Mouse (Mus musculus) layer of hippocampus, adult 9-10 months (tissue): ENCODE results near the gene Ublcp1.
"Not testable (repeated sequence)": the region's sequence is repeated elsewhere in the genome, so short reads cannot be mapped to it uniquely, and the experiment has no call there.

Experiments
- DNase-seq: peaks from one replicate; pipeline ENCODE4 v3.0.0; 2022; ENCODE audit warnings: low spot score

Gene Ublcp1

DNA sequence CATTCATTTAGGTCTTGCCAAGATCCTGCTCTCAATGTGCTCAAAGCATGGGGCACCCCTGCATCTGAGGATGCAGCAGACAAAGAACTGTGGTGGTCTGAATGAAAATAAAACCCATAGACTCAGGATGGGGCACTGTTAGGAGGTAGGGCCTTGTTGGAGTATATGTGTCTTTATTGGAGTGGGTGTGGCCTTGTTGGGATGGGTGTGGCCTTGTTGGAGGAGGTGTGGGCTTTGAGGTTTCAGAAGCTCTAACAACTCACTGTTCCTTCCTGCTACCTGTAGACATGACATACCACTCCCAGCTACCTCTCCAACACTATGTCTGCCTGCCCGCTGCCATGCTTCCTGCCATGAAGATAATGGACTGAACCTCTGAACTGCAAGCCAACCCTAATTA, 18.8 kb upstream of the Ublcp1 start:
- DNase-seq, result no peak

DNA sequence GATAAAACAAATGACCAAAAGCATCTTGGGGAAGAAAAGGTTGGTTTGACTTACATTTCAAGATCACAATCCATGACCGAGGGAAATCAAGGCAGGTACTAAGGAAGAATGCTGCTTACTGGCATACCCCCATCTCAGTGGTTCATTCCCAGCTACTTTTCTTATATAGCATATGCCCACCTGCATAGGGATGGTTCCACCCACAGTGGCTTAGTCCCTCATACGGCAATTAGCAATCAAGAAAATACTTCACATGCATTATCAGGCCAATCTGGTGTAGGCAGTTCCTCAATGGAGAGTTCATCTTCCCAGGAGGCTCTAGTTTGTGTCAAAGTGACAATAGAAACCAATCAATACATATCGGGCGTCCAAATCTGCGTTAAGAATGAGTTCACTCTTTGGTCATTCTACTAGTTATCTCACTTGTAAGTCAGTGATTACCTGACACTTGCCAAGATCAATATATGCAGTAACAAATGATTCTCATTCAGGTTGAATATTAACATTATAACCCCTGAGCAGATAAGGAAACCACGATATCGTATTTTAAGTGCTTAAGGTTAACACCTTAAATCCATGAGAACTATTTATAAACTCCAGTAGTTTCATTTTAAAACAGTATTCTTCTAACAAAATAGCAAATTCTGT, 14.9 kb upstream of the Ublcp1 start:
- no peak for DNase-seq

DNA sequence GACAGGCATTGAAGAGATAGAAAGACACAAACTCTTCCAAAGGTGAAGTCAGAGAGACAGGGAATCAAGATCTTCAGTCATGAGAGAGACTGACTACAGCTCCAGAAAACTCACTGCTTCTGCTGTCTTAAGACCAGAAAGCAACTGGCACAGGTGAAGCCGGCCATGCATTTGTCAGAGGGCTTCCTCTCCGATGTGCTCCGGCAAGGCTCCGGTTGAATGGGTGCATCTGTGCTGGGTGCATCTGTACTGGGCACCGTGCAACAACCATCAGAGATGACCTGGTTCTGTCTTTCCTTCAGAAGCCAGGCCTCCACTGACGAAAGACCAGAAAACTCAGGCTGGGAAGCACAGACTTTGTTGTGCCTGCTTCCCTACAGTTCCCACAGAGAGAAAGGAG, 9.9 kb upstream of the Ublcp1 start:
- no peak for DNase-seq

DNA sequence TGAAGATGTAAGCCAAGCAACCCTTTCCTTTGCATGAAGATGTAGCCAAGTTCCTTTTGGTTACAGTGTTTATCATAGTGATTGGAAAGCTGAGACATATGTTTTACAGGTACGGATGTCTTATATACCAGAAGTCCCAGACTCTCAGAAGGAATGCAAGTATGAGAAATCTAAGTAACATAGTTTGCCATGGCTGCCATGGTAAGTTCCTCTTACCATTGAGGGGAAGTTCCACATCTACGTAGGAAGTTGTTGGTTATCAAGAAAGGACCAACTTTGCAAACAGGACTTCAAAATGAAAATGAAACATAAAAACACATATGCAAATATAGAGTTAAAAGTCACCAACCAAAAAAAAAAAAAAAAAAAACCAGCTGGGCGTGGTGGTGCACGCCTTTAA, 8.1 kb upstream of the Ublcp1 start:
- DNase-seq, result no peak

DNA sequence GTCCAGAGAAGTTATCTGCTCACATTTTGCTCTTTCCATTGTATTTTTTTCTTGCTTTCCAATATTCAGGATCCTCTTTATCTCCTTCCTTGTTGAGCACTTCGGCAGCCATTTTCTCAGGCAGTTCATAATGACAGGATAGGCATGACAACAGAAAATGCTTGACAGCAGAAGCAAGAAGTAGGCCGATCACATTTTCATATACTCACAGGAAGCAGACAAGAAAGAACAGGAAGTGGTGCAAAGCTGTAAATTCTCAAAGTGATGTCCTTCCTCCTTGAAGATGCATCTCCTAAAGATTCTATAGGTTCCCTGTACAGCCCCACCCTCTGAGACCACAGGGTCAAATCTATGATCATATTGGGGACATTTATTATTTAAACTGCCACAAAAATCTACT, 6.1 kb upstream of the Ublcp1 start:
- DNase-seq, result no peak

DNA sequence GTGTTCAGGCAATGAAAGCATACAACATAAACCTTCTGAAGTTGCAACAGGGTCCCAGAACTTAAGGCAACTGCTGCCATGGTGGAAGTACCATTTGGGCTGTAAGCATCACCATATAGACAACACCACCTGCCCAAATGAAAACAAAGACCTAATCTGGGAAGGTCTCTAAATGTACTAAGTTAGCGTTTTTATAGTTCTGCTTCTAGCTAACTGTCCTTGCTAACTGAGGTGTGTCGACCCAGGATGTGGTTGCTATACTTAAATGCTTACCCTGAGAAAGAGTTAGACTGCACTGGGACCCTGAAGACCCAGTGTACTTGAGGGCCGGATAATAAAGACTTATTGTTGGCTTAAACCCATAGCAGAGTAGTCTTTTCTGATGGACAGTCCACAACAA, 5.2 kb upstream of the Ublcp1 start:
- no peak for DNase-seq

DNA sequence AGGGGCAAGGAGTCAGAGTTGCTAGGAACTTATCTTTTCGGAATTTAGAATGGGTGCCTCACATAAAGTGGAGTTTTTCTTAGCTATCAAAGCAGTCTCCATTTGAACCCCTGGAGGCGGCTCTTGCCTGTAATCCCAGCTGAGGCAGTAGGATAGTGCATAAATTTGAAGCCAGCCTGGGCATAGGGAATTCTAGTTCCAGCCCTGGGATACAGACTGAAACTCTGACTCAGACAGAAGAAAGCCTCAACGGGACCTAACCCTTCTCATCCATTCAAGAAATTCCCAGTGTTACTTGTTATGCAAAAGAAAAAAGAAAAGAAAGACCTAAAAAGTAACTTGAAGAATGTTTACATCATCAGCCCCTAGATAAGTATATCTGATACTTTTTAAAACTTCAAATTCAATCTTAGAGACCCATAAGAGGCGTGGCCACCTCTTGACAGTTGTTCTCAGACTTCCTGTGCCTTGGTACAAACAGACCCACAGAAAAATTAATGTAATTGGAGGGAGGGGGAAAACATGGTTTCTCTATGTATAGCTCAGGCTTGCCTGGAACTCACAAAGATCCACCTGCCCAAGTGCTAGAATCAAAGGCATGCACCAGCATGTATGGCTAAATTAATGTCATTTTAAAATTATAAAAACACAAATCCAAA, 1.2 kb upstream of the Ublcp1 start:
- DNase-seq, result no peak

DNA sequence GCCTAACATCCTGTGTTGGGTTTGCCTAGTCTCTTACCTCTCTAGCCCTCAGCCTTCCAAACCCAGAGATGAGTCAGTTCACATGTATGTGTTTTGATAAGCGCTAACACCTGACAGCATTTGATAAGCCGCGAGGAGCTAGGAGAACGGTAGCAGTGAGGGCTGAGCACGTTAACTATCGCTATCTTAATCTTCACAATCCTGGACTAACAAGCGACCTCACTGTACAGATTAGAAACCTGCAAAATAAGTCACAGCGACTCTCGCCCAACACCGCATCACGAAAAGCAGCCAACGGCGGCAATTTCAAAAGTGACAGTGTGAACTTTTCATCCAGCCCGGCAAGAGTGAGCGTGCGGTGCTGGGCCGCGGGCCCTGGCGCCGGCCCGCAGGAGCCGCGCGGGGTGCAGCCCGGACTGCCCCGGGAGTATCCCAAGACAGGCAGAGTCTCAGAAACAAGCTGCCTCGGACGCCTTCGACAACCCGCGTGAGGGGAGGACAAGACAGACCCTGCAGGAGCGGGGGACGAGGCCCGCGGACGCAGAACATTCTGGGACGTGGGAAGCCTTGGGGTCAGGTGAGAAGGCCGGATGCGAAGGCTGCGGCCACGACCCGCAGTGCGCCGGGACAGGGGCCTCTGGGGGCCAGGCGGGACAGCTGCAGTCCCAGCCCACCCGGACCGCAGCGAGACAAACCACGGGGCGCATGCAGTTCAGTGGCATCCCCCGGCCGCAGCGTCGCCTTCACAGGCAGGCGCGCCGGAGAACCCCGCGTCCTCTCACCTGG, 459 bp downstream of the Ublcp1 start:
- no peak for DNase-seq

DNA sequence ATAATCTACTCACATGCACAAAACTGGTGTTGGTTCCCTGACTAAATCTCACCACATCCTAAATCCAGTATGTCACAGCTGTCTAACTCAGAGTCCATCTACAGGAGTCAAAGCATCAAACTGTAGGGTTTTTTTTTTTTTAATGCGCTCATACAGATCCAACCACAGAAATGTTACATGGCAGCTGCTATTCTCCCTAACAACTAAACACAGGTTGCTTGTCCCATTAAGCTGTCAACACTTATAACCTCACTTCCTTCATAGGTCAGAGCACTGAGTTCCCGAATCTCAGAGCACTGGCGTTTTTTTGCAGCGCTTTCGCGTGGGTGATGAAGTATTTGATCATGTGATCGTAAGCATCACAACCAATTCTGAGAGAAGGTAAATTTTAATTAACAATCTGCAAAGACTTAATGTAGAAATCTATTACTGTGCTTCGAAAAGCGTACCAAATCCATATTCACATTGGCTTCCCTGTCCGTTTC, 1.9 kb downstream of the Ublcp1 start:
- no peak for DNase-seq

DNA sequence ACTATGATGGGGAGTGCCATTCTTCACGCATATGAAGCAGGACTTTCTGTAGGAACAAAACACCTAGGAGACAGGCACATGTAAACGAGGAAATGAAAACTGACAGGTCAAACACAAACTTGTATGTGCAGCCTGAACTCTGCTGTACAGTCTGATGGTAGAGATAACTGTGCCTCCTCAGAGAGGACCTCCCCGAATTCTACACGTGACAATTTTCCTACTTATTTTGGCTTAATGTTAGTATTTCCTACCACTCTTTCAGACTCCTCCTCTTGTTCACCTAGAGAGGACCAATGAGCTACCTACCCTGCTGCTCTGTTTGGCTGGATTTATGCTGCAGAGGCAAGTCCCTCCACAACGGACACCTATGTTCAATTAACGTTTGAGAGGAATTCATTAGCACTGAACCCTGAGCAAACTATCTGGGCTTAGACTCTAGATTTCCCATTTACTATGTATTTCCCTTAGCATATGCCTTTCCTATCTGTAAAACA, 3.3 kb downstream of the Ublcp1 start:
- no peak for DNase-seq

DNA sequence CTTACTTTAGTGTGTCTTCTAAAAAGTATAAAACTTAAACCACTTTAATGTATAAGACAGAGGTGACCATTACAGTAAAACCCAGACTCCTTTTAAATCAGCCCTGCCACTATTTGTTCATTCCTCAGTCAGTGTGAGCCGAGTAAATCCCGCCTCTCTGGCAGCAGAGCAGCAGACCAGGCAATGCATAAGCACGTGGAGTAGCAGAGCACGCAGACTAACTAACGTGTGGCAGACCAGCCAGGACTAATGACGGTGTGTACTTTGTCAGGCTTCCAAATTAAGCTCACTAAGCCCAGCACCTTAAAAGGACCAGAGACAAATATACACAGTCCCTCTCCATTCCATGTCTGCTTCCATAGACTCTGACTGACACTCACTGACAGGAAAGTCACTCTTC, 8.8 kb downstream of the Ublcp1 start:
- no peak for DNase-seq

DNA sequence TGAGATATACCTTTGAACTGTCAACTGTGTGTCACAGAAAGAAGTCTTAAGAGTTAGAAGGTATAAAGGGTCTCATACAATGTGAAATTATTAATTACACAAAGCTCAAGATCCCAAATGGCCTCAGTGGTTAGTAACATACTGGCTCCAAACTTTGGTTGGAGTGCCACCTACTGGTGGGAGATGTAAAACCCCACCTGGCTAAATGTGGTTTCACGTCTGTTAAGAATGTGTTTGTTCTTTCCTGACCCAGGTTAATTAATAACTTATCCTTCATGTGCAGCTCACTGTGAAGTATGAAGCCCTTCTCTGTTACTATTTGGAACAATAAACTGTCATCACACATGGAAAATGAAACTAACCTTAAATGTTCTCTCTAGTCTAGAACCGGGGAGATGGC, 16.9 kb downstream of the Ublcp1 start:
- no peak for DNase-seq

DNA sequence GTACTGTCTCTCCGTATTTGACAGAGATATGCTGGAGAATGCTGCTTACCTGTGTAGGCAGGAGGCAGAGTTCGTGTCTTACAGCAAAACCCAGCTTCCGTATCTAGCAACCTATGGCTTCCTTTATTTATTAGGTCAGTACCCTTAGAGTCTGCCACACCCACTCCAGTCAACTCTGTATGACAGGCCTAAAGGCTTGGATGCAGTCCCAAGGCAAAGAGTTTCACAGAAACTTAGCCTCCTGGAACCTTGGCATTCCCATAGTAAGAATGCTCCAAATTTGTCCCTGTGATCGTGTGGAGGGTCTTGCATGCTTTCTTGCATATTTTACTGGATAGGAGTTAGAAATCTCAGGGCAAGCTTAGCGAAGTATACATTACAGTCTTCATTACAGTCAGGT, 18.3 kb downstream of the Ublcp1 start:
- not testable (repeated sequence) for DNase-seq

DNA sequence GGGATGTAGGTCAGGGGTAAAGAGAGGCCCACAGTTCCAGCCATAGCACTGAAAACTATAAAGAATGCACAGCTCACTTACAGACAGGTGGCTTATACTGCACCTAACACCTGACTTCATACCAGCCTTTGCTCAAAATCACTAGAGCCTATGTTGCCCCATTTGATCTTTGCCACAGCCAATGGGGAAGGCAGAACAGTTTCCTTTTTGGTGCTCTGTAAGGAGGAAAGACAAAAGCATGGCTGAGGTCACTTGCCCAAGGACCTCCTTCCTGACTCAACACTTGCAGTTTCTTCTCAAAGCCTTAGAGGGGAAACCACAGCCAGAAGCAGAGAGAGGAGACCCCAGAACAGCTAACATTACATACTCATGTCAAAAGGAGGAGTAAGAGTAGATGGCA, 19.3 kb downstream of the Ublcp1 start:
- DNase-seq, result no peak

DNA sequence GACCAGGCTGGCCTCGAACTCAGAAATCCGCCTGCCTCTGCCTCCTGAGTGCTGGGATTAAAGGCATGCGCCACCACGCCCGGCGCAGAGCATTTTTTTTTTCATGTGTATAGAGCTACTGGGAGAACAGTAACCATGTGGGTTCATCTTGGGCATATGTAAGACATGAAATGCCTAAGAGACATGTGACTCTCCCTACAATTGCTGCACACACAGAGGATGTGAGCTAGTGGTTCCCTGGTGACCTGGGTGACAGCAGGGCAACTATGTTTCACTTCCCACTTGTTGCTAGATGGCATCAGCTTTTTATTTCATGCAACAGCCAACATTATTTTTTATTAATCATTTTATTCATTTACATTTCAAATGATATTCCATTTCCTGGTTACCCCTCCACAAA, 32.5 kb downstream of the Ublcp1 start:
- no peak for DNase-seq

DNA sequence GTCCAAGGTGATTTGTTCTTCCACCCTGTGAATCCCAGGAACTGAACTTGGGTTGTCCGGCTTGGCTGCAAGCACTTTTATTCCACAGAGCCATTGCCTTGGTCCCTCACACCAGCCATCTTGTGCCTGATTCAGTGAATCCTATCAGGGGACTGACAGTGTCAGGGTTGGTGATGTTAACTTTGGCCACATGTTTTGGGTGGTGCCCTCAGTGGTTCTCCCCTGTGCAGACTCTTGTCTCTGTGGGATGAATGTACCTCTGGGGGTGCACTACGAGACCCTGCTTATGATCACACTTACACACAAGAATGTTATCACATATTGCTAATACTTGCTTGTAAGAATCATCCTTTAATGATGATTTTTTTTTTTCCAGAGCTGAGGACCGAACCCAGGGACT, 40.3 kb downstream of the Ublcp1 start:
- no peak for DNase-seq

DNA sequence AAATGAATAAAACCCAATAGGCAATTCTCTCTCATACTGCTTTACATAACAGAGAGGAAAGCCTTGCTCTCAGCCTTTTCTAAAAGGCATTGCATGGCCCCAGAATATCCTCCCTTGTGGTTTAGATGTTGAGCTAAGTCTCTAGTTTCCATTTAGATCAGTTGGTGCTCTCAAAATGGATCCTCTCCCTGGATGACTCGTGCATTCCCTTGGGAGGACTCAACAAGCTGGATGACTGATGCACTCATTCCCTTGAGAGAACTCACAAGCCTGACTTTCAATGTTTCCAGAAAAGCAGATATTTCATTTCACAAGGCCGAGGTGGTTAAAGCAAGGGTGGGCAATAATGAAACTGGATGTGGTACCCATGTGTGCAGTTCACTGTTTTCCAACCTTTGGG, 42.3 kb downstream of the Ublcp1 start:
- no peak for DNase-seq

DNA sequence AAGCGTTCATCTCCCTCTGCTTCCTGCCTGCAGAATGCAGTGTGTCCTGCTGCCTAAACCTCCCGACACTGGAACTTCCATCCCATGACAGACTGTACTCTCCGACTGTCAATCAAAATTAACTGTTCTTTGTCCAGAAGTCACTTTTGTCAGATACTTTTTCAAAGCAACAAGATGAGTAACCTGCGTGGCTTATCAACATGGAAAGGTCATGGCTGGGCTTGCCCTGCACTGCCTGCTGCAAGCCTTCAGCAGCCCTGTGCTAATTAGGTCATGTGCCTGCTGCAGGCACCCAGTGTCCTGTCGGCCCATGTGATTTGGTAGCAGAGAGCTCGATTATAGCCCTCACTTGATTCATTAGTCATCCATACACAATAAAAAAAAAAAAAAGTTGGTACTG, 44.7 kb downstream of the Ublcp1 start:
- DNase-seq, result no peak

DNA sequence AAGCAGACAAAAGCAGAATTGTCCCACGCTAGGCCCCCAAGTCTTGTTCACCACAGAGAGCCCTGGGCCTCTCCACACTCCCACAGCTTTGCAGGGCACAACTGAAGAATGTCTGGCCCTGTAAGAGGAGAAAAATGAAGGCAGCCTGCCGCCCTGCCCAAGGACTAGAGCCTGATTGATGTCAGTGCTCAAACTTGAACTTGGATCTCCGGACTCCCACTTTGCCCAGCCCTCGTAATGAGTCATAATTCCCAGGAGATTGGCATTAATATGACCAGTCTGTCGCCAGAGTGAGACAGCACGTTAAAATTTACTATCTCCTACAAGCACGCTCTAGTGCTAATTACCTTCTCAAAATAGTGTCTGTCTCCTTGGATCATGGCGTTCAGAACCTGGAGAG, 45.3 kb downstream of the Ublcp1 start:
- no peak for DNase-seq

DNA sequence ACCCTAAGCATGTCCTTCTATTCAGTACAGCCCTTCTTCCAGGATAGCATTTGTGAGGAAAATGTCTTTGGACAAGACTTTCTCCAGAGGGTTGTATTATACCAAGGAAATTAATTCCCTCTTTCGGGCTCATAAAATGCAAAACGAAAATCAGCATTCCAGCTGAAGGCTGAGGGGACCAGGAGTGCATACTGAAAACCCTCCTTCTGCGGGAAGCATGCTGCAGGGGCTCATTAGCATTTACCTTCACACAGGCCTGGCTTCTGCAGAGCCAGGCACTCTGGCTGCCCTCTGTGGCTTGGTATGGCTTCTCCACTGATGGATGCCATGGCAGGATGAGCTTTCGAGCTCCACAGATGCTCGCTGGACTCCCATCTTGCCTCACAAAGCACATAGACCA, 46.3 kb downstream of the Ublcp1 start:
- no peak for DNase-seq

DNA sequence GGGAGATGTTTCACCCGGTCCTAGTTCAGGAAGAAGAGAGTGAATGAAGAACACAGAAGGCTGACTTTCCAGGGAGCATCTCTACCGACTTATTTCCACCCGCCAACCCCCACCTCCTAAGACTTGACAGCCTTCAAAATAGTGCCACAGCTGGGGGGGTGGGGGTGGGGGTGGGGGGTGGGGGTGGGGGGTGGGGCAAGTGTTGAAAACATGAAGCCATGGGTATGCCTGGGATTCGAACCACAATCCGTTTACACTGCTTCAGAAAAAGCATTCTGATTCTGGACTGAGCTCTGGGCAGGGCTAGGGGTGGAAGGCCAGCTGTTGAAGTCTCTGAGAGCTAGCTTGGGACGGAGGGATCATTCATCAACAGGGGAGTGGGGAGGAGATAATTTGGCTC, 47.0 kb downstream of the Ublcp1 start:
- DNase-seq, result no peak

DNA sequence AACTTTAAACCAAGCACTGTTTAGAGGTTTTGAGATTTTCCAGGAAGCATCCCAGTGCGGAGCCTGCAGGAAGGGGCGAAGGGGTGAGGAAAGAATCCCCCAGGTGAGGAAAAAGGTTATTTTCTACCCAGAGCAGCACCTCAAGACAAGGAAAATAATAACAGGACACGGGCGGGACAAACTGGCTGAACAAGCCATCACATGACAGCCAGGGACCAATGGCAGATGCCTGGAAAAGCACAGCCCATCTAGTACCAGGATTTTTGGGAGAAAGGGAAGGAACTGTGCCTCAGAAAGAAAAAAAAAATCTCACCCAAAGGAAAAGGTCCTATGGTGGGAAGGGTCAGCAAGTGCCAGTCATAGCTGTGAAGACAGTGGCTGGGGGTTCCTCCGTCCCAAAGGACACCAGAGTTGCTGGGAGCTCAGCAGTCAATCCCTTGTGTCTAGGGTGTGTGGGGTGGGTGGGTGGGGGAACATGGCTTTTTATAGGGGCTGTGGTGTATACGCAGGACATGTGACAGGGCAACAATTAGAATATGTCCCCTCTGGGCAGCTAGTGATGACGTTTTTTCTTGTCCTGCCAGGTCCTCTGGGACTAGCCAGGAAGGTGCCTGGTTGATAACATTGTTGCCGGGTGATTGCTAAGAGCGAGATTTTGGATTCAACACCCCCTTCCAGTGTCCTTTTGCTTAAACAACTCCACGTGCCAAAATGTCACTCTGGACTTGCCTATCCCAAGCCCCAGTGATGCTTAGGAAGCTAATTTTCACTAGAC, 47.8 kb downstream of the Ublcp1 start:
- no peak for DNase-seq
